Mouse (Mus musculus) thymus, adult 2 months (tissue): ENCODE data around the gene Flnb.

ENCODE experiments used
- CTCF ChIP-seq: fragments of 200-500 bp; IDR thresholded peaks from 2 replicates; pipeline ENCODE4 v1.5.1; 2012; ENCODE audit warnings: mild to moderate bottlenecking, control low read depth, low read length, moderate library complexity, borderline replicate concordance; ENCODE audit not compliant: control insufficient read depth, poor library complexity, insufficient read depth; ENCODE audit errors: extremely low read depth
- POLR2A ChIP-seq: fragments of 200-500 bp; IDR thresholded peaks from 2 replicates; pipeline ENCODE4 v1.6.1; 2012; ENCODE audit warnings: mild to moderate bottlenecking, low read length, control low read depth, moderate library complexity; ENCODE audit not compliant: control insufficient read depth, poor library complexity, insufficient read depth; ENCODE audit errors: extremely low read depth

- TF ChIP-seq CTCF = no peak
- no peak for TF ChIP-seq POLR2A
Observed at GRCm38 (mm10) chr14:7857835-7858234, 40.1 kb downstream of the Flnb start.
